Mouse (Mus musculus) heart, embryonic 15.5 days (tissue): ENCODE data around the gene Cbs. TPM values are rescaled to one million over a fixed set of nuclear protein-coding genes. Genes with fewer than 3 reads are reported as not detected.
A peak's percentile ranks its signal among the peaks of the same experiment; 100 is the strongest.

Source experiments
- ATAC-seq: fragments of 200-750 bp; cut with Nextera tagmentation; replicated peaks from 2 replicates; pipeline ENCODE4 v1.8.0; 2017; ENCODE audit warnings: low read depth, moderate TSS enrichment; ENCODE audit not compliant: insufficient number of reproducible peaks, insufficient read depth, low FRiP score
- H3K27ac ChIP-seq: fragments of 300-500 bp; sonication (generic); 2 replicates; pipeline ENCODE4 v1.5.1; 2015; ENCODE audit warnings: mild to moderate bottlenecking, inconsistent platforms
- H3K27me3 ChIP-seq: fragments of 300-500 bp; sonication (generic); 2 replicates; pipeline ENCODE4 v1.6.1; 2015; ENCODE audit warnings: inconsistent platforms
- H3K36me3 ChIP-seq: fragments of 300-500 bp; sonication (generic); 2 replicates; pipeline ENCODE4 v1.6.1; 2015; ENCODE audit warnings: mild to moderate bottlenecking, inconsistent platforms
- H3K4me1 ChIP-seq: fragments of 300-500 bp; sonication (generic); replicated peaks from 2 replicates; pipeline ENCODE4 v1.6.1; 2015; ENCODE audit warnings: inconsistent platforms
- H3K4me2 ChIP-seq: fragments of 300-500 bp; sonication (generic); 2 replicates; pipeline ENCODE4 v1.6.1; 2015; ENCODE audit warnings: inconsistent platforms, mild to moderate bottlenecking, moderate library complexity
- H3K4me3 ChIP-seq: fragments of 300-500 bp; sonication (generic); 2 replicates; pipeline ENCODE4 v1.5.1; 2015; ENCODE audit warnings: mild to moderate bottlenecking, inconsistent platforms
- H3K9ac ChIP-seq: fragments of 300-500 bp; sonication (generic); 2 replicates; pipeline ENCODE4 v1.6.1; 2015; ENCODE audit warnings: mild to moderate bottlenecking, inconsistent platforms
- H3K9me3 ChIP-seq: fragments of 300-500 bp; sonication (generic); replicated peaks from 2 replicates; pipeline ENCODE4 v1.6.1; 2016; ENCODE audit warnings: inconsistent platforms
- WGBS: fragments of 180-500 bp; shearing (Covaris S2); methylation state at CpG from one replicate; pipeline ENCODE4 v1.1.7; 2015; ENCODE audit warnings: mixed read lengths; 5-methylcytosine and 5-hydroxymethylcytosine counted together
- polyA plus RNA-seq: library from polyadenylated mRNA; unstranded; fragments of >200 nt; fragmentation: Nextera tagmentation; extraction: Ambion mirVana; gene quantifications from 2 replicates; pipeline ENCODE4 v1.2.1, GENCODE M21; 2015

Cbs gene
- polyA plus RNA-seq, 1 experiment from 2014 or later = 1.2 TPM

DNA sequence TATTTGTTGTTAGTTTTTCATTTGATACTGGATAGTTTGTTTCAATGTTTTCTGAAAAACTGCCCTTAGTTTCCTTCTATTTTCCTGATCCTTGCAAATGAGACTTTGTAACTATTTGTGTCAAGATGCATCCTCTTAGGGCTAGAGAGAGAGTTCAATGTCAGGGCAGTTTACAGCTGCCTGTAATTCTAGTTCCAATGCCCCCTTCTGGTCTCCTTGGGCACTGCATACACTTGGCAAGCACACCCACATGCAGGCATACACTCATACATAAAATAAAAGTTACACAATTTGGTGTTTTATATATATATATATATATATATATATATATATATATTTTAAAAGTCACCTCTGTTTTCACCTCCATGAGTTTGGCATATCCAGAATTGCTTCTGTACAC, 25.8 kb upstream of the Cbs start:
- Histone ChIP-seq H3K36me3 (no peaks in the 10 kb centered on the region), H3K4me2 (no peak overlapping the region), H3K27ac (no peak overlapping the region), H3K9me3 (no peaks in the 10 kb centered on the region), H3K9ac (no peak overlapping the region), H3K4me3 (no peak overlapping the region), H3K27me3 (no peaks in the 10 kb centered on the region; the same call in 1 of the 2 replicates), H3K4me1 (0 out of 2 replicates have a peak, but pooled peaks cover 5% of the 10 kb centered on the region)
- ATAC-seq = no peak

DNA sequence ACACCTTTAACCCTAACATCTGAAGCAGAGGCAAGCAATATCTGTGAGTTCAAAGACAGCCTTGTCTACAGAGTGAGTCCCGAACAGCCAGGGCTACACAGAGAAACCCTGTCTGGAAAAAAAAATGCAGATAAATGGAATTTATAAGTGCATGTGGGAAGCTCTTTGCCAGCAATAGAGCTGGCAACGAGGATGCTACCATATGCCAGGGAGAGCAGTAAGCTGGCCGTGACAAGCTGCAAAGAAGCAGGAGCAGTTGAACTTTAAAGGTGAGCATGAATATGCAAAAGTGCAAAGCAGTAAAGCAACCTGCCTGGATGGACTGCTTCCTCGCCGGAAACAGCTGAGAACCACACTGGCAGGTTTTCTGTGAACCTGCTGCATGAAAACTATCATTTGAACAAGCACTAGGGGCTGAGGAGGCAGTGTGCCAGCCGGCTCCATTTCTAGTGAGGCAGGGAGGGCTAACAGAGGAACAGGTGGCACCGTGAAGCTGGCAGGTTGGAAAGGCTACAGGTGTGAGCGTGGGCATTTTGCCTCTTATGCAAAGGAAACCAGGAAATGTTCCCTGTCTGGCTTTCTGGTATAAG, 23.7 kb upstream of the Cbs start:
- H3K9me3 ChIP-seq = no peaks in the 10 kb centered on the region
- no peak overlapping the region for H3K4me3 ChIP-seq
- H3K27ac ChIP-seq = no peak overlapping the region
- no peak for ATAC-seq
- H3K4me1 ChIP-seq = peaks cover 15% of the 10 kb centered on the region
- peaks cover 3% of the 10 kb centered on the region; the same call in 1 of the 2 replicates for H3K36me3 ChIP-seq
- H3K9ac ChIP-seq = no peak overlapping the region
- WGBS = 69% methylated on average over 8 of the region's 8 CpGs
- no peak overlapping the region for H3K4me2 ChIP-seq
- H3K27me3 ChIP-seq = no peaks in the 10 kb centered on the region

DNA sequence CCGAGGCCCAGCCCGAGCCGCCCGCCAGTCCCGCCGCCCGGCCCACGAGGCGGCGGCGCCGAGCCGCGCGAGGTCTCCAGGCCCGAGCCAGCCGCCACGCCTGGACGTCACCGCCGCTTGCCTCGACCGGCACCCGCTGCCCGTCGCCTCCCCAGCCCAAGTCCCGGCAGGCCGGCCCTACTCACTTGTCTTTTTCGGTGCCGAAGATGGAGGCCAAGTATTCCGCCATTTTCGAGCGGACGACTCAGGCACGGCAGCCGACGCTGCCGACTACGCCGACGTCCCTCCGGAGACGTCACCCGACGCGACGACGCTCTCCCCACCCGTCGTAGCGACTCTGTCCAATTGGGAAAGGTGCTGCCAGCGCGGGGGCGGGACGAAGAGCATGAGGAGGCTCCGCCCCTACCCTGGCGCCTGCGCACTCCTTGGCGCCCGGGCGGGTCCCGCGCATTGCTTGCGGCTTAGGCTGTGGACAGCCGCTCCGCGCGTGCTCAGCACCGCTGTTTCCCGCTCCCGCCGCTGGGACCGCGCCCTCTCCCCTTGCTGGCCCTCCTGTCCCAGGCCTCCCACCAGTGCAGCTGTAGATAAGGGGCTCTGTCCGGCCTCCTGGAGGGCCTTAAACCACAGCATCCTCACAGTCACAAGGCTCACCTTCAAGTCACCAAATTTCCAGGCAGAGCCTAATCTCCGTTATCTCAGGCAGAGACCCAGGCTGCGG, 21.6 kb upstream of the Cbs start, which contains the start of gene U2af1:
U2af1 (minus strand) TSS at position 425 of the 718 bp plus-strand sequence.
- peak within 1 kb of the TSS; percentile 97 for H3K9ac ChIP-seq
- WGBS = under 1% methylated on average over 77 of the region's 77 CpGs
- peak within 1 kb of the TSS; percentile 87 for H3K4me3 ChIP-seq
- ATAC-seq = peak; percentile 99
- H3K27ac ChIP-seq = peak within 1 kb of the TSS; percentile 84
- peaks cover 16% of the 10 kb centered on the region for H3K36me3 ChIP-seq
- H3K4me1 ChIP-seq = peaks cover 20% of the 10 kb centered on the region
- no peaks in the 10 kb centered on the region for H3K27me3 ChIP-seq
- peak within 1 kb of the TSS; percentile 90 for H3K4me2 ChIP-seq
- H3K9me3 ChIP-seq = no peaks in the 10 kb centered on the region

DNA sequence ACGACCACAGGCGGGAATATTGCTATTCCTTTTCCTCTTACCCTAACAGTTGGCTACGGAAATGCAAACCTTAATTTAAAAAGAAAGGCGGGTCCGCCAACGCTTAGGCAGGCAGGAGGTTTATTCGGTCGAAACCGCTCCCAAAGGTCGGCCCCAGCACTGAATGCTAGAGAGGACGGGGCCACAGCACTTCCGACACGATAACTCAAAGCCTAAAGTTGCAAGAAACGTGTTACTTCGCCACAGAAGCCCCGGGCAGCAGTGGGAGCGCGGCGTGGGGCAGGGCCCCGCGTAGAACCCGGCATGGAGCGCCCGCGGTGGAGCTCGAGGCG, 21.1 kb upstream of the Cbs start:
- WGBS = under 1% methylated on average over 27 of the region's 27 CpGs
- H3K4me2 ChIP-seq = peak overlapping the region; percentile 73
- peak overlapping the region; percentile 84 for H3K27ac ChIP-seq
- peaks cover 20% of the 10 kb centered on the region for H3K4me1 ChIP-seq
- peaks cover 21% of the 10 kb centered on the region for H3K36me3 ChIP-seq
- peak overlapping the region; percentile 87 for H3K4me3 ChIP-seq
- no peaks in the 10 kb centered on the region for H3K9me3 ChIP-seq
- ATAC-seq = no peak
- H3K9ac ChIP-seq = peak overlapping the region; percentile 97
- no peaks in the 10 kb centered on the region for H3K27me3 ChIP-seq

DNA sequence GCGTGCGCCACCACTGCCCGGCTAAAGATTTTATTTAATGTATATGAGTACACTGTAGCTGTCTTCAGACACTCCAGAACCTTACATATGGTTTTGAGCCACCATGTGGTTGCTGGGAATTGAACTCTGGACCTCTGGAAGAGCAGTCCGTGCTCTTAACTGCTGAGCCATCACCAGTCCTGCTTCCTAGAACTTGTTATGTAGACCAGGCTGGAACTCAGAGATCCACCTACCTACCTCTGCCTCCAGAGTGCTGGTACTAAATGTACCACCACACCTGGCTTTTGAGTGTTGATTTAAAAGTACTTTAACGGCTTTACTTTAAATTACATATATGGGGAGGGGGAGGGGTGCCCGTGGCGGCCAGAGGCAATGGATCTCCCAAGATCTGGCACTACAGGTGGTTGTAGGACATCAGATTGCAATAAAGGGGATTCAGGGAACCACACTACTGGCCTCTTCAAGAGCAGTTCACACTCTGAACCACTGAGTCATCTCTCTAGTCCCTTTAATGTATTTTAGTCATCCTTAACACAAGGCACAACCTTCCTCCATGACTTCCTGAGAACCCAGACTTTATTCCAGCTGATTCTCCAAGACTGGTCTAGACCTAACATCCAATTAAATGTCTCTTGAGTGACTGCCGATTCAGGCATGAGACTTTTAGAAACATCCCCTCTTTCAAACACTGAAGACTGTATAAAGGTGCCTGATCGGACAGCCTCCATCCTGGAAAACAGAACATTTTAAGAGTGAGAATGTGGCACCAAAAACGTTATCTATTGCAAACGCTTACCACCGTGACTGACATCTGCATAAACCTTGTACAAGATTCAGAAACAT, 20.3 kb upstream of the Cbs start:
- H3K4me1 ChIP-seq = peaks cover 20% of the 10 kb centered on the region
- 49% methylated on average over 12 of the region's 12 CpGs for WGBS
- H3K9ac ChIP-seq = peak overlapping the region; percentile 97
- peak overlapping the region; percentile 73 for H3K4me2 ChIP-seq
- H3K27me3 ChIP-seq = no peaks in the 10 kb centered on the region
- ATAC-seq = no peak
- peaks cover 29% of the 10 kb centered on the region for H3K36me3 ChIP-seq
- peak overlapping the region; percentile 87 for H3K4me3 ChIP-seq
- H3K27ac ChIP-seq = no peak overlapping the region
- no peaks in the 10 kb centered on the region for H3K9me3 ChIP-seq

DNA sequence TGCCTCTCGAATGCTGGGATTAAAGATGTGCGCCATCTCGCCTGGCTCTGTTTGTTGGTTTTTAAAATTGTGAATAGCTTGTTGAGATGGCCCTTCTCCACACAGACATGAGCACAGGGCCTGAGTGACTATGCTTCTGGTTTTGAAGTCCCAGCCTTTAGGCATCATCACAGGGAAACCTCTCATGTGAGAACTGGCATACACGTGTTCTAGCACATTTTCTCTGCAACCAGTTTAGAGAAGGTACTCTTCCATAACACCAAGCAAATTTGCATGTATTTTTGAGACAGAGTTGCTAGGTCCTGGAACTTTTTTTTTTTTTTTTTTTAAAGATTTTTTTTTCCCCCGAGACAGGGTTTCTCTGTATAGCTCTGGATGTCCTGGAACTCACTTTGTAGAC, 19.6 kb upstream of the Cbs start:
- Histone ChIP-seq H3K9me3 (no peaks in the 10 kb centered on the region), H3K27ac (no peak overlapping the region), H3K4me2 (peak overlapping the region; percentile 73), H3K4me3 (no peak overlapping the region), H3K9ac (no peak overlapping the region), H3K4me1 (peaks cover 20% of the 10 kb centered on the region), H3K27me3 (no peaks in the 10 kb centered on the region), H3K36me3 (peaks cover 36% of the 10 kb centered on the region)
- 86% methylated on average over 5 of the region's 5 CpGs for WGBS
- no peak for ATAC-seq

DNA sequence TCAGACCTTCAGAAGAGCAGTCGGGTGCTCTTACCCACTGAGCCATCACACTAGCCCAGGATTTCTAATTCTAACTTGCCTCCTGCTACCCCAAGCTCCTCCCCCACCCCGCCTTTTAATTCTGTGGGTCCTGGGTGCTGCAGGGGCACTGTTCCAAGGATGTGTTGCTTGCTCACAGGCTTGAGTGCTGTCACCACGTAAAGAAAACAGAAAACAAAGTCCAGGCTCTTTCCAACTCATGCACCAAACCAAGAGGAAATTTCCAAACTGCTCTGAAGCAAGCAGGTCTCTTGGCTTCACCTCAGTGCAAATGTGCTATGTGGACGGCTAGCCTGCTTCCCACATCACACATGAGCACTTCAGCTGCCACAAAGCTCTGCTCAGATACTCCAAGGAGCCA, 18.3 kb upstream of the Cbs start:
- 54% methylated on average over 4 of the region's 4 CpGs for WGBS
- peaks cover 49% of the 10 kb centered on the region for H3K36me3 ChIP-seq

DNA sequence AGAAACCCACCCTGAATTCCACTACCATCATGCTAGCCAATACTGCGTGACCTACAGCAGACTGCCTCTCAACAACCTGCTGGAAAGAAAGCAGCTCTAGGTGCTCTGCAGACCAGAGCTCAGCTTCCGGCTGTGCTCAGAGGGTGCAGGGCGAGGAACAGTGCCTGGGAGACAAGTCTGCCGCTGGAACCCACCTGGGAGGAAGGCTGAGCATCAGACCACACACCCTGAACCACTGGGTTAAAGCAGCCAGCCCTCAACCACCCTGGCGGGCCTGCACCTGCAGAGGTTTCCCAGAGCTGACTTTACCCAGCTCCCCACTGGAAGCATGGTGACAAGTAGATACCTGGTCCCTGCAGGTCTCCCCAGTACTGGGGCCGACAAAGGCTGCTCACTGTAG, 16.2 kb upstream of the Cbs start:
- Histone ChIP-seq H3K36me3 (peaks cover 69% of the 10 kb centered on the region), H3K27ac (no peak overlapping the region), H3K4me2 (no peak overlapping the region), H3K27me3 (no peaks in the 10 kb centered on the region), H3K9ac (no peak overlapping the region), H3K4me3 (no peak overlapping the region), H3K4me1 (peaks cover 16% of the 10 kb centered on the region), H3K9me3 (no peaks in the 10 kb centered on the region)
- WGBS = 80% methylated on average over 6 of the region's 6 CpGs
- ATAC-seq = no peak

More for the DNA sequence above, 18.3 kb upstream of the Cbs start:
- H3K4me1 ChIP-seq = peaks cover 20% of the 10 kb centered on the region
- no peak overlapping the region for H3K9ac ChIP-seq
- no peaks in the 10 kb centered on the region for H3K27me3 ChIP-seq
- H3K27ac ChIP-seq = no peak overlapping the region
- H3K4me2 ChIP-seq = no peak overlapping the region
- H3K4me3 ChIP-seq = no peak overlapping the region
- ATAC-seq = no peak
- no peaks in the 10 kb centered on the region for H3K9me3 ChIP-seq

DNA sequence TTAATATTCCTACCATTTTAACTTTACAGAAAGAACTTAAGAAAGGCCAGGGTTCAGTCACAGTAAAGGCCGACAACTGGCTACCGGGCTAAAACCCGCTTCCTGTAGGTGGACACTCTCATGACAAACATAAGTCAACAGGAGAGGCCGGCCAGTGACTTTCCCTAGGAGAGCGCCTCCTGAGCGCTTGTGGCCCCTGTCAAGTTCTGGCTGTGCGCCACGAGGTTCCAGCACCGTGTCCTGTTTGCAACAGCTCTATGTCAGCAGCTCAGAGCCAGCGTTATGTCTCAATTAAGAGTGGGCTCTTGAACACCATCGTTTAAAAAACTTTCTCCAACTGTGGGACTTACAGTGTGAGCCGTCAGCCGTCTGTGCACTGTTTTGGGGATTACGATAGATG, 15.1 kb upstream of the Cbs start:
- H3K27ac ChIP-seq = no peak overlapping the region
- H3K4me1 ChIP-seq = peaks cover 10% of the 10 kb centered on the region
- no peak for ATAC-seq
- H3K4me3 ChIP-seq = no peak overlapping the region
- no peak overlapping the region for H3K9ac ChIP-seq
- H3K4me2 ChIP-seq = no peak overlapping the region
- no peaks in the 10 kb centered on the region for H3K27me3 ChIP-seq
- no peaks in the 10 kb centered on the region for H3K9me3 ChIP-seq
- 64% methylated on average over 14 of the region's 14 CpGs for WGBS
- H3K36me3 ChIP-seq = peaks cover 80% of the 10 kb centered on the region

DNA sequence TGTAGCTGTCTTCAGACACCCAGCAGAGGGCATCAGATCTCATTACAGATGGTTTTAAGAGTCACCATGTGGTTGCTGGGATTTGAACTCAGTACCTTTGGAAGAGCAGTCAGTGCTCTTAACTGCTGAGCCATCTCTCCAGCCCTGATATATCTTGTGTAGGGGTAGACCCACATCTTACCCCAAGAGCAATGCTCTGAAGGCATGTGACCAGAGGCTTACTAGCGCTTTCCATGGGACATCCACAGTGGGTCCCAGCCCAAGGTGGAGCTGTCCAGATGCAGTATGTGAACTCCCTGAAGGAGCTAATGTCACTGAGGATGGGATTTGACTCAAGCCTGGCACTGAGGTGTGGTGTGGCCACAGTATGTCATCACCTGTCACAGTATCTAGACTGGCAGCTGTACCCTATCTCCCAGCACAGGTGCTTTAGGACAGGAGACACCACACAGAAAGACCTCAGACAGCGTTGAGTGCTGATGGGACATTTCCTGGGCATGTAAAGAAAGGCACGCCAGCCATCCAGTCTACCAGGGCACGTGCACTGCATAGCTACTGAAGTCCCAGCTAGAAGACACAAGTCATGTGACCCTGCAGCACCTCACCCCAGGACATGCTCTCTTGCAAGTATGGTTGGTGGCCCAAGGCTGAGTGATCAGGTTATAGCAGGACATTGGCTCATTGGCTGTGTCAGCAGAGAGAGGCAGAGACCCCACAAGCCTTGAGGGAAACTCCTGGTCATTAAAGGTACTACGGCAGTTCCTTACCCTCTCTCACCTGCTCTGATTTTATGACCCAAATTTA, 9.4 kb upstream of the Cbs start:
- WGBS = 76% methylated on average over 5 of the region's 5 CpGs
- Histone ChIP-seq H3K27me3 (no peaks in the 10 kb centered on the region), H3K4me2 (no peak overlapping the region), H3K4me1 (no peaks in the 10 kb centered on the region), H3K4me3 (no peak overlapping the region), H3K36me3 (peaks cover 53% of the 10 kb centered on the region), H3K27ac (no peak overlapping the region), H3K9ac (no peak overlapping the region), H3K9me3 (no peaks in the 10 kb centered on the region)
- ATAC-seq = no peak; the same call in 1 of the 2 replicates

DNA sequence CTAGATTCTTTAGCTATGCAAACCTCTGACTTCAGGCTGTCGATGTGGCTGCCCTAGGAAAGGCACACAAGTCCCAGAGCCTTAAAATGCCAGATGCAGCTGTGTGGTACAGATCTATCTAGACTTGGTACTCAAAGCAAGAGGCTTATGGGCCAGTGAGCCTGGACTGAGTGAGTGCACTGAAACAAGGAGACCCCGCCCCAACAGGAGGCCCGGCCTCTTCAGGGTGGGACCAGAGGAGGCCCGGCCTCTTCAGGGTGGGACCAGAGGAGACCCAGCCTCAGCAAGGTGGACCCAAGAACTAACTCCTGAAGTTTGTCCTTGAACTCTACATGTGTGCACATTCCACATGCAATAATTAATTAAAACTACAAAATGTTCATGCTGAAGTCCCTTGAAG, 5.9 kb upstream of the Cbs start:
- ATAC-seq = no peak
- Histone ChIP-seq H3K36me3 (peaks cover 19% of the 10 kb centered on the region), H3K27ac (no peak overlapping the region), H3K4me1 (peaks cover 8% of the 10 kb centered on the region; the same call in 1 of the 2 replicates), H3K27me3 (no peaks in the 10 kb centered on the region), H3K9me3 (no peaks in the 10 kb centered on the region), H3K4me2 (no peak overlapping the region), H3K4me3 (no peak overlapping the region), H3K9ac (no peak overlapping the region)
- WGBS = 68% methylated on average over 4 of the region's 4 CpGs
